Mouse (Mus musculus): ENCODE measurements around the gene Rfx7.

DNA sequence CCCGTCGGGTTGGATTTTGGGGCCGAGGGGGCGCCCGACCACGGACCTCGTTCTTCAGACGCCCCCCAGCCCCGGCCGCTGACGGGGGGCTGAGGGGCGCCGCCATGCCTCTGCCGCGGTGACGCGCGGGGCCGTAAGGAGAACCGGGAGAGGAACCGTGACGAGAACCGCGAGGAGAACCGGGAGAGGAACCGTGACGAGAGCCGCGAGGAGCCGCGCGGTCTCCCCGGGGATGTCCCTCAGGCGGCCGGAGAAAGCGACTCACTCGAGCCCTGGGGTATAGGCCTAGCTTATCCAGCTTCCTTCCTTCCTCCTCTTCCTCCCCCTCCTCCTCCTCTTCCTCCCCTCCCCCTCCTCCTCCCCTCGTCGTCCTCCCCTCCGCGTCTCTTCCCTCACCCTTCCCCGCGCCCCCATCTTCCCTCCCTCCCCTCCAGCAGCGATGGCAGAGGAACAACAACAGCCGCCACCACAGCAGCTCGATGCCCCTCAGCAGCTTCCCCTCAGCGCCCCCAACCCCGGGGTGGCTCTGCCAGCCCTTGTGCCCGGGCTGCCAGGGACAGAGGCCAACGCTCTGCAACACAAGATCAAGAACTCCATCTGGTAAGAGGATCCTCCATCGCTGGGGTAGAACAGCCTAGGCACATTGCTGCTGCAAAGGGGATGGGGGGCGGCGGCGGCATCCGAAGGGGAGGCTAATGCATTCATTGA lies 495 bp downstream of the Rfx7 start:
- TF ChIP-seq CTCF (IDR thresholded peaks at IDR 0.05; ENCODE audit: extremely low read depth, insufficient read depth, insufficient read length, insufficient replicate concordance) (no peak), POLR2A (IDR thresholded peaks at IDR 0.05; ENCODE audit: low read depth, low read length) (no peak)
